Mouse (Mus musculus) liver, adult 2 months (tissue): ENCODE measurements around the gene Plekhf1. TPM values are rescaled to one million over a fixed set of nuclear protein-coding genes. Genes with fewer than 3 reads are reported as not detected.
A peak's percentile ranks its signal among the peaks of the same experiment; 100 is the strongest.

Experiments used
- DNase-seq: peaks from one replicate; pipeline ENCODE4 v3.0.0-alpha.2; 2011; ENCODE audit warnings: low read depth, low spot score; ENCODE audit errors: extremely low read depth
- H3K27ac ChIP-seq: fragments of 200-500 bp; replicated peaks from 2 replicates; pipeline ENCODE4 v1.5.1; 2012; ENCODE audit warnings: low read depth, mild to moderate bottlenecking, control low read depth, inconsistent platforms, low read length; ENCODE audit not compliant: insufficient read depth
- H3K27me3 ChIP-seq: fragments of 200-500 bp; 2 replicates; pipeline ENCODE4 v1.6.1; 2012; ENCODE audit warnings: mild to moderate bottlenecking, moderate library complexity, low read length, inconsistent platforms; ENCODE audit not compliant: control insufficient read depth, insufficient read depth
- H3K36me3 ChIP-seq: fragments of 200-500 bp; 2 replicates; pipeline ENCODE4 v1.6.1; 2012; ENCODE audit warnings: low read length, inconsistent platforms; ENCODE audit not compliant: control insufficient read depth, insufficient read depth
- H3K4me1 ChIP-seq: fragments of 200-500 bp; 2 replicates; pipeline ENCODE4 v1.6.1; 2011; ENCODE audit warnings: low read length; ENCODE audit not compliant: control insufficient read depth, insufficient read depth
- H3K4me3 ChIP-seq: fragments of 200-500 bp; 2 replicates; pipeline ENCODE4 v1.5.1; 2011; ENCODE audit warnings: low read depth, mild to moderate bottlenecking, control low read depth, low read length, moderate library complexity; ENCODE audit not compliant: insufficient read depth
- H3K79me2 ChIP-seq: fragments of 200-500 bp; 2 replicates; pipeline ENCODE4 v1.6.1; 2012; ENCODE audit warnings: inconsistent platforms, mild to moderate bottlenecking, low read length, moderate library complexity; ENCODE audit not compliant: control insufficient read depth, insufficient read depth
- H3K9ac ChIP-seq: fragments of 200-500 bp; 2 replicates; pipeline ENCODE4 v1.6.1; 2012; ENCODE audit warnings: low read depth, mild to moderate bottlenecking, control low read depth, inconsistent platforms, low read length
- CTCF ChIP-seq: fragments of 200-500 bp; IDR thresholded peaks from 2 replicates; pipeline ENCODE4 v1.5.1; 2011; ENCODE audit warnings: low read depth, low read length, control low read depth
- POLR2A ChIP-seq: fragments of 200-500 bp; IDR thresholded peaks from 2 replicates; pipeline ENCODE4 v1.6.1; 2011; ENCODE audit warnings: low read length, control low read depth; ENCODE audit not compliant: insufficient read depth; ENCODE audit errors: extremely low read depth
- WGBS: fragments of 180-500 bp; shearing (Covaris S2); methylation state at CpG from one replicate; pipeline ENCODE4 v1.1.7; 2018; 5-methylcytosine and 5-hydroxymethylcytosine counted together
- polyA plus RNA-seq: library from polyadenylated mRNA; depleted of rRNA; stranded (reverse); fragments of >200 nt; gene quantifications from 2 replicates; pipeline ENCODE4 v1.2.3, GENCODE M21; 2012
- total RNA-seq: library from RNA; depleted of rRNA; stranded (reverse); fragments of >200 nt; gene quantifications from 2 replicates; pipeline ENCODE4 v1.2.3, GENCODE M21; 2014

The Plekhf1 gene
- total and polyA plus RNA-seq, 2 experiments, result 3.2 to 3.4 TPM

- no peak overlapping the region for H3K4me3 ChIP-seq
- peaks cover 6% of the 10 kb centered on the region; the same call in 1 of the 2 replicates for H3K4me1 ChIP-seq
- no peak for DNase-seq
- H3K79me2 ChIP-seq, result no peaks in the 10 kb centered on the region
- no peaks in the 10 kb centered on the region for H3K36me3 ChIP-seq
- no peak overlapping the region for H3K9ac ChIP-seq
- WGBS, result 85% methylated on average over 3 of the region's 3 CpGs
- TF ChIP-seq CTCF (no peak), POLR2A (no peak)
- H3K27me3 ChIP-seq, result no peaks in the 10 kb centered on the region
- no peak overlapping the region for H3K27ac ChIP-seq
These were observed 21.3 kb downstream of the Plekhf1 start for GRCm38 (mm10) chr7:38206564-38206963.

DNA sequence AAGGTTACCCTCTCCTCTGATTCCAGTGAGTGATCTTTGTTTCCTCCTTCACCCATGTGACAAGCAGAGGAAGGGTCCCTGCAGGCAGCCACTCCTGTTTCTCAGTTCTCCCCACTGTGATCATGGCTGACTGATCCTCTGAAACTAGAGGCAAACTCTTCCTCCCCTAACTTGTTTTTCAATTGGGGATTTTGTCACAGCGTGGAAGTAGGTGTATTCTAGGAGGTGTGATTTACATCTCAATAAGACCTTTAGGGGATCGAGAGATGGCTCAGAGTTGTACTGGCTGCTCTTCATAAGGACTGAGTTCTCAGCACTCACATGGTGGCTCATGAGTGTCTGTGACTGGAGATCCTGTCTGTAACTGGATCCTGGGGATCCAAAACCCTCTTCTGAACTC lies 22.0 kb downstream of the Plekhf1 start:
- TF ChIP-seq POLR2A, result no peak
- no peak for TF ChIP-seq CTCF
- H3K4me3 ChIP-seq, result no peak overlapping the region
- DNase-seq, result no peak
- WGBS, result 82% methylated on average over 2 of the region's 2 CpGs
- no peaks in the 10 kb centered on the region for H3K36me3 ChIP-seq
- peaks cover 7% of the 10 kb centered on the region; the same call in 1 of the 2 replicates for H3K4me1 ChIP-seq
- no peaks in the 10 kb centered on the region for H3K79me2 ChIP-seq
- no peaks in the 10 kb centered on the region for H3K27me3 ChIP-seq
- no peak overlapping the region for H3K27ac ChIP-seq
- H3K9ac ChIP-seq, result no peak overlapping the region

GRCm38 (mm10) chr7:38204314-38204713 lies 23.5 kb downstream of the Plekhf1 start:
- TF ChIP-seq POLR2A (no peak), CTCF (peak; percentile 22; the same call in 1 of the 2 replicates)
- H3K27ac ChIP-seq, result no peak overlapping the region
- no peaks in the 10 kb centered on the region for H3K36me3 ChIP-seq
- H3K27me3 ChIP-seq, result no peaks in the 10 kb centered on the region
- H3K9ac ChIP-seq, result no peak overlapping the region
- WGBS, result 94% methylated on average over 6 of the region's 6 CpGs
- no peak for DNase-seq
- H3K79me2 ChIP-seq, result no peaks in the 10 kb centered on the region
- H3K4me3 ChIP-seq, result no peak overlapping the region
- peaks cover 14% of the 10 kb centered on the region for H3K4me1 ChIP-seq

GRCm38 (mm10) chr7:38201290-38201658 lies 26.5 kb downstream of the Plekhf1 start:
- H3K4me1 ChIP-seq, result peaks cover 8% of the 10 kb centered on the region
- no peak for DNase-seq
- no peaks in the 10 kb centered on the region for H3K79me2 ChIP-seq
- peaks cover 7% of the 10 kb centered on the region; the same call in 1 of the 2 replicates for H3K36me3 ChIP-seq
- WGBS, result 26% methylated on average over 3 of the region's 3 CpGs
- H3K9ac ChIP-seq, result no peak overlapping the region
- TF ChIP-seq CTCF, result no peak
- no peak overlapping the region for H3K27ac ChIP-seq
- no peak overlapping the region for H3K4me3 ChIP-seq
- no peaks in the 10 kb centered on the region for H3K27me3 ChIP-seq

- H3K4me3 ChIP-seq, result peak overlapping the region; percentile 2
- peaks cover 8% of the 10 kb centered on the region for H3K4me1 ChIP-seq
- no peaks in the 10 kb centered on the region for H3K27me3 ChIP-seq
- no peaks in the 10 kb centered on the region for H3K79me2 ChIP-seq
- peak; percentile 59 for DNase-seq
- H3K27ac ChIP-seq, result peak overlapping the region; percentile 82
- peaks cover 10% of the 10 kb centered on the region for H3K36me3 ChIP-seq
- peak overlapping the region; percentile 61 for H3K9ac ChIP-seq
- TF ChIP-seq CTCF (peak; percentile 100), POLR2A (no peak)
- 2% methylated on average over 28 of the region's 28 CpGs for WGBS
These were observed 27.1 kb downstream of the Plekhf1 start for GRCm38 (mm10) chr7:38200606-38201289.

- Histone ChIP-seq H3K9ac (peak overlapping the region; percentile 61), H3K36me3 (peaks cover 17% of the 10 kb centered on the region), H3K4me1 (peaks cover 8% of the 10 kb centered on the region), H3K27ac (peak overlapping the region; percentile 82), H3K79me2 (no peaks in the 10 kb centered on the region), H3K27me3 (no peaks in the 10 kb centered on the region), H3K4me3 (no peak overlapping the region)
- DNase-seq, result peak; percentile 77
- WGBS, result 30% methylated on average over 8 of the region's 8 CpGs
- TF ChIP-seq POLR2A (no peak), CTCF (no peak)
These were observed 27.8 kb downstream of the Plekhf1 start for GRCm38 (mm10) chr7:38199907-38200605.
